Mouse (Mus musculus): ENCODE data around the gene Vsir. TPM values are rescaled to one million over a fixed set of nuclear protein-coding genes. Genes with fewer than 3 reads are reported as not detected.

The Vsir gene
- 4.1 and 4.7 TPM in 2 replicates for total RNA-seq (2014; fragmentation: Nextera tagmentation)
- 3.3 and 4.7 TPM in 2 replicates for total RNA-seq (2017)

- peak; percentile 60 for ATAC-seq (replicated peaks; ENCODE audit: low FRiP score, low TSS enrichment, poor library complexity, severe bottlenecking)
Observed at GRCm38 (mm10) chr10:60346701-60347405, at the start of gene Vsir. TSS of gene Vsir (plus strand) at chr10:60346851.

- ATAC-seq (replicated peaks; ENCODE audit: low FRiP score, low TSS enrichment, poor library complexity, severe bottlenecking): no peak
Observed at GRCm38 (mm10) chr10:60299636-60300035, 47.0 kb upstream of the Vsir start.

GRCm38 (mm10) chr10:60303419-60303818 is 43.2 kb upstream of the Vsir start:
- ATAC-seq (replicated peaks; ENCODE audit: low FRiP score, low TSS enrichment, poor library complexity, severe bottlenecking): no peak

- peak; percentile 88 for ATAC-seq (replicated peaks; ENCODE audit: low FRiP score, low TSS enrichment, poor library complexity, severe bottlenecking)
Observed at GRCm38 (mm10) chr10:60304854-60305628, 41.6 kb upstream of the Vsir start.

- no peak for ATAC-seq (replicated peaks; ENCODE audit: low FRiP score, low TSS enrichment, poor library complexity, severe bottlenecking)
Observed at GRCm38 (mm10) chr10:60310629-60311028, 36.0 kb upstream of the Vsir start.

- ATAC-seq (replicated peaks; ENCODE audit: low FRiP score, low TSS enrichment, poor library complexity, severe bottlenecking): no peak
Observed at GRCm38 (mm10) chr10:60313606-60314005, 33.0 kb upstream of the Vsir start.

- no peak for ATAC-seq (replicated peaks; ENCODE audit: low FRiP score, low TSS enrichment, poor library complexity, severe bottlenecking)
Observed at GRCm38 (mm10) chr10:60316166-60316565, 30.5 kb upstream of the Vsir start.

GRCm38 (mm10) chr10:60328963-60329650 is 17.5 kb upstream of the Vsir start:
- peak; percentile 22; the same call in 1 of the 2 replicates for ATAC-seq (replicated peaks; ENCODE audit: low FRiP score, low TSS enrichment, poor library complexity, severe bottlenecking)

GRCm38 (mm10) chr10:60334583-60334982 is 12.1 kb upstream of the Vsir start:
- peak; percentile 47; the same call in 1 of the 2 replicates for ATAC-seq (replicated peaks; ENCODE audit: low FRiP score, low TSS enrichment, poor library complexity, severe bottlenecking)

- ATAC-seq (replicated peaks; ENCODE audit: low FRiP score, low TSS enrichment, poor library complexity, severe bottlenecking): no peak
Observed at GRCm38 (mm10) chr10:60335021-60335420, 11.6 kb upstream of the Vsir start.

- ATAC-seq (replicated peaks; ENCODE audit: low FRiP score, low TSS enrichment, poor library complexity, severe bottlenecking): no peak
Observed at GRCm38 (mm10) chr10:60341528-60341927, 5.1 kb upstream of the Vsir start.

- ATAC-seq (replicated peaks; ENCODE audit: low FRiP score, low TSS enrichment, poor library complexity, severe bottlenecking): no peak
Observed at GRCm38 (mm10) chr10:60344111-60344510, 2.5 kb upstream of the Vsir start.

GRCm38 (mm10) chr10:60346056-60346455 is 595 bp upstream of the Vsir start:
- ATAC-seq (replicated peaks; ENCODE audit: low FRiP score, low TSS enrichment, poor library complexity, severe bottlenecking): no peak

- peak; percentile 23; the same call in 1 of the 2 replicates for ATAC-seq (replicated peaks; ENCODE audit: low FRiP score, low TSS enrichment, poor library complexity, severe bottlenecking)
Observed at GRCm38 (mm10) chr10:60347768-60348610, 1.3 kb downstream of the Vsir start.

GRCm38 (mm10) chr10:60349056-60349455 is 2.4 kb downstream of the Vsir start:
- ATAC-seq (replicated peaks; ENCODE audit: low FRiP score, low TSS enrichment, poor library complexity, severe bottlenecking): no peak

GRCm38 (mm10) chr10:60349644-60350043 is 3.0 kb downstream of the Vsir start:
- no peak for ATAC-seq (replicated peaks; ENCODE audit: low FRiP score, low TSS enrichment, poor library complexity, severe bottlenecking)

- no peak for ATAC-seq (replicated peaks; ENCODE audit: low FRiP score, low TSS enrichment, poor library complexity, severe bottlenecking)
Observed at GRCm38 (mm10) chr10:60350077-60350804, 3.6 kb downstream of the Vsir start.

GRCm38 (mm10) chr10:60350805-60351167 is 4.1 kb downstream of the Vsir start:
- ATAC-seq (replicated peaks; ENCODE audit: low FRiP score, low TSS enrichment, poor library complexity, severe bottlenecking): peak; percentile 65

- no peak for ATAC-seq (replicated peaks; ENCODE audit: low FRiP score, low TSS enrichment, poor library complexity, severe bottlenecking)
Observed at GRCm38 (mm10) chr10:60351248-60351647, 4.6 kb downstream of the Vsir start.

Measured in megakaryocyte-erythroid progenitor cell, adult 5-6 weeks (primary cell).